Mouse (Mus musculus) megakaryocyte, embryonic 14.5 days (primary cell): ENCODE data around the gene Akr1c14. TPM values are rescaled to one million over a fixed set of nuclear protein-coding genes. Genes with fewer than 3 reads are reported as not detected.
"Not testable (repeated sequence)": the region's sequence is repeated elsewhere in the genome, so short reads cannot be mapped to it uniquely, and the experiment has no call there.

Experiments
- H3K27me3 ChIP-seq: replicated peaks from 2 replicates; pipeline ENCODE3; 2012; ENCODE audit warnings: inconsistent platforms
- H3K36me3 ChIP-seq: replicated peaks from 2 replicates; pipeline ENCODE3; 2012; ENCODE audit warnings: low read length, inconsistent platforms, mixed read lengths
- H3K4me1 ChIP-seq: 2 replicates; pipeline ENCODE4 v1.6.1; 2012; ENCODE audit warnings: inconsistent platforms
- H3K4me3 ChIP-seq: replicated peaks from 2 replicates; pipeline ENCODE3; 2012; ENCODE audit warnings: moderate library complexity, mild to moderate bottlenecking, inconsistent platforms
- H3K9me3 ChIP-seq: 2 replicates; pipeline ENCODE4 v1.6.1; 2012; ENCODE audit warnings: inconsistent platforms
- FLI1 ChIP-seq: IDR thresholded peaks from 2 replicates; pipeline ENCODE4 v1.6.1; 2012; ENCODE audit warnings: low read length, inconsistent platforms, mixed read lengths
- GATA1 ChIP-seq: IDR thresholded peaks from 3 replicates; pipeline ENCODE4 v1.6.1; 2012; ENCODE audit warnings: mixed read lengths, low read length, inconsistent platforms, borderline replicate concordance
- polyA plus RNA-seq: library from polyadenylated mRNA; stranded (reverse); fragments of >175 nt; gene quantifications from 2 replicates; pipeline ENCODE4 v1.2.3, GENCODE M21; 2012; ENCODE audit warnings: low replicate concordance; ENCODE audit not compliant: insufficient read depth

The Akr1c14 gene
- polyA plus RNA-seq, 1 experiment: not detected

GRCm38 (mm10) chr13:4055450-4055849, 6.6 kb downstream of the Akr1c14 start:
- Histone ChIP-seq H3K4me1 (no peaks in the 10 kb centered on the region), H3K27me3 (no peaks in the 10 kb centered on the region), H3K4me3 (no peak overlapping the region), H3K9me3 (no peaks in the 10 kb centered on the region), H3K36me3 (no peaks in the 10 kb centered on the region)
- no peak for TF ChIP-seq GATA1
- TF ChIP-seq FLI1: no peak

DNA sequence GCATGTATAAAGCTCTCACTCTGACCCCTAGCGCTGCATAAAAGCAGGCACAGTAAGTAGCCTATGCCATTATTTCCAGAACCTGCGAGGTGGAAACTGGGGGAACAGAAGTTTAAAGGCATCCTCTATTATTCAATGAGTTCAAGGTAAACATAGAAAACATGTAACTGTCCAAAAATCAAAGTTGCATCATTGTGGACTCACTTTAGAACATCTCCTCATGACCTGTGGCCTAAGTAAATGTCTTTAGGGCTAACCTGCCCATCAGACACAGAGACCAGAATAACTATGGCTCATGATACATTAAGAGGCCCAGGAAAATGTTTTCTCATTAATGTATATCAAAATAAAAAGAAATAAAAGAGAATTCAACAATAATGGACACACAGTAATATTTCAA, 7.4 kb downstream of the Akr1c14 start:
- TF ChIP-seq FLI1: no peak
- no peak for TF ChIP-seq GATA1
- H3K36me3 ChIP-seq: no peaks in the 10 kb centered on the region
- no peaks in the 10 kb centered on the region for H3K27me3 ChIP-seq
- H3K9me3 ChIP-seq: no peaks in the 10 kb centered on the region
- H3K4me3 ChIP-seq: no peak overlapping the region
- no peaks in the 10 kb centered on the region for H3K4me1 ChIP-seq

GRCm38 (mm10) chr13:4058239-4058638, 9.4 kb downstream of the Akr1c14 start:
- not testable (repeated sequence) for H3K4me1 ChIP-seq, H3K36me3 ChIP-seq, H3K9me3 ChIP-seq, H3K27me3 ChIP-seq, H3K4me3 ChIP-seq

DNA sequence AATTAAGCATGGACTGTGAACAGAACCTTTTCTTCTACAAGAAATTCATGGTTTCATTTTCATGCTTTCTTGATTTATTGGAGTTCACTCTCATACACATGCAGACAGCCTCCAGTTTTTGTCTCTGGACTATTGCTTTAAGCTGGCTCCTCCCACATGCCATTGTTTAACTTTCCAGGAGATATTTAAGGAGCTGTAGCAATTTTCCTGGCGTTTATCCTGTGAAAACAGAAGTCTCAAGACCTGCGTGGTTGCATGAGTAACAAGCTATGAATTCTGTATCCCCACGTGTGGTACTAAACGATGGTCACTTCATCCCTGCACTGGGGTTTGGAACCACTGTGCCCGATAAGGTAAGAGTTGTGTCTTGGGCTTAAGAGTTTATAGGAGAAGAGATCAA, 10.6 kb downstream of the Akr1c14 start:
- TF ChIP-seq GATA1: no peak
- Histone ChIP-seq H3K4me3 (no peak overlapping the region), H3K4me1 (no peaks in the 10 kb centered on the region), H3K36me3 (no peaks in the 10 kb centered on the region), H3K9me3 (no peaks in the 10 kb centered on the region), H3K27me3 (no peaks in the 10 kb centered on the region)

GRCm38 (mm10) chr13:4060214-4060730, 11.5 kb downstream of the Akr1c14 start:
- H3K9me3 ChIP-seq: no peaks in the 10 kb centered on the region
- no peak overlapping the region for H3K4me3 ChIP-seq
- H3K36me3 ChIP-seq: no peaks in the 10 kb centered on the region
- TF ChIP-seq FLI1 (no peak), GATA1 (no peak)
- H3K27me3 ChIP-seq: no peaks in the 10 kb centered on the region
- H3K4me1 ChIP-seq: no peaks in the 10 kb centered on the region

- no peaks in the 10 kb centered on the region for H3K4me1 ChIP-seq
Observed at GRCm38 (mm10) chr13:4076517-4077435, 28.0 kb downstream of the Akr1c14 start.

GRCm38 (mm10) chr13:4079876-4080275, 31.1 kb downstream of the Akr1c14 start:
- TF ChIP-seq FLI1 (no peak), GATA1 (no peak)
- Histone ChIP-seq H3K27me3 (no peaks in the 10 kb centered on the region), H3K4me3 (no peak overlapping the region), H3K9me3 (peaks cover 3% of the 10 kb centered on the region; the same call in 1 of the 2 replicates), H3K4me1 (no peaks in the 10 kb centered on the region), H3K36me3 (no peaks in the 10 kb centered on the region)

More at GRCm38 (mm10) chr13:4076517-4077435, 28.0 kb downstream of the Akr1c14 start:
- TF ChIP-seq FLI1 (no peak), GATA1 (no peak)
- no peaks in the 10 kb centered on the region for H3K27me3 ChIP-seq
- no peak overlapping the region for H3K4me3 ChIP-seq
- peaks cover 3% of the 10 kb centered on the region; the same call in 1 of the 2 replicates for H3K9me3 ChIP-seq
- H3K36me3 ChIP-seq: no peaks in the 10 kb centered on the region

GRCm38 (mm10) chr13:4101691-4102090, 52.9 kb downstream of the Akr1c14 start:
- no peaks in the 10 kb centered on the region for H3K9me3 ChIP-seq
- no peaks in the 10 kb centered on the region for H3K27me3 ChIP-seq
- H3K4me1 ChIP-seq: no peaks in the 10 kb centered on the region
- H3K36me3 ChIP-seq: no peaks in the 10 kb centered on the region
- no peak for TF ChIP-seq GATA1
- TF ChIP-seq FLI1: no peak
- H3K4me3 ChIP-seq: no peak overlapping the region

GRCm38 (mm10) chr13:4102721-4103120, 53.9 kb downstream of the Akr1c14 start:
- H3K27me3 ChIP-seq: no peaks in the 10 kb centered on the region
- TF ChIP-seq FLI1 (no peak), GATA1 (no peak)
- no peaks in the 10 kb centered on the region for H3K9me3 ChIP-seq
- H3K36me3 ChIP-seq: no peaks in the 10 kb centered on the region
- H3K4me3 ChIP-seq: no peak overlapping the region
- no peaks in the 10 kb centered on the region for H3K4me1 ChIP-seq
